Mouse (Mus musculus) heart, adult 8-10 months (tissue): ENCODE results near the gene Vmn2r116. TPM values are rescaled to one million over a fixed set of nuclear protein-coding genes. Genes with fewer than 3 reads are reported as not detected.
"Not testable (repeated sequence)": the region's sequence is repeated elsewhere in the genome, so short reads cannot be mapped to it uniquely, and the experiment has no call there.

ENCODE experiments used
- DNase-seq: peaks from one replicate; pipeline ENCODE4 v3.0.0; 2022; ENCODE audit warnings: low spot score
- total RNA-seq, 4 experiments: library from RNA; stranded (reverse); gene quantifications; 2 replicates each; pipeline ENCODE4 v1.2.4; 2022

Vmn2r116 gene
- not detected for total RNA-seq

DNA sequence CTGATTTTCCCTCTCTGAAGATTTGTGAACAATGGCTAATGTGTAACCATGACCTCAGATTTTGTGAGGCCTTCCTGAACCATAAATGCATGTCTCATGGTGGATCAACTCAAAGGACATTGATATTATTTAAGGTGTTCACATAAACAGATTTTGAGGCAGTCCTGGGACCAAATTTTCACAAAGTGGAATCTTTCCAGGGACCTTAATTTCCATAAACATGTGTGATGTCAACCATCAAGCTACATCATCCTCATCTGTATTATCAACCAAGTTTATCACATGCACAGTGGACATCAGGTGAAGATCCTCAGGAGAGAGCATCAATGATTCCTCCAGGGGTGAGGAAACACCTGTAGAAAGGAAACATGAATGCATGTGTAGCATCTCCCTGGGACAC, at the start of gene Vmn2r116:
Gene Vmn2r116 (plus strand): TSS at position 301 of the 400 bp plus-strand sequence.
- DNase-seq = not testable (repeated sequence)

DNA sequence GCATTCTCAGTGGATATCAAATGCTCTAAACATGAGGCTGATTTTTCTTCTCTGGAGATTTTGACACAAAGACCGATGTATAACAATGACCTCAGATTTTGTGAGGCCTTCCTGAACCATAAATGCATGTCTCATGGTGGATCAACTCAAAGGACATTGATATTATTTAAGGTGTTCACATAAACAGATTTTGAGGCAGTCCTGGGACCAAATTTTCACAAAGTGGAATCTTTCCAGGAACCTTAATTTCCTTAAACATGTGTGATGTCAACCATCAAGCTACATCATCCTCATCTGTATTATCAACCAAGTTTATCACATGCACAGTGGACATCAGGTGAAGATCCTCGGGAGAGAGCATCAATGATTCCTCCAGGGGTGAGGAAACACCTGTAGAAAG, 41.0 kb upstream of the Vmn2r116 start, which contains the start of gene Vmn2r115:
Gene Vmn2r115 (plus strand): TSS at position 301 of the 400 bp plus-strand sequence.
- DNase-seq = not testable (repeated sequence)

DNA sequence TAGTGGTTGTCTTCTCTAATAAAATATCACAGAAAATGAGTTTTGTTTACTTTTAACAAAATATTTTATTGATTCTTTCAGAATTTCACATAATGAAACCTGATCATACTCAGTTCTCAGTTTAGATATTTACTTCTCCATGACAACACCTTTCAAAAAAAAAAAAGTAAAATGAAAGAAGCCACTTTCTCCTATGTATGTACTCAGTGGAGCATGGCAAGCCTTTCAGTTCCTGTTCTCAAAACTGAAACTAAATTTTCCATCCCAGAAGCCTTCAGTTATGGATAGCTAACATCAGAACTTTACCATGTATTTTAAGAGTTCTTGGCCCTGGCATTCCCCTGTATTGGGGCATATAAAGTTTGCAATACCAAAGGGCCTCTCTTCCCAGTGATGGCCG, 32.8 kb upstream of the Vmn2r116 start:
- no peak for DNase-seq

DNA sequence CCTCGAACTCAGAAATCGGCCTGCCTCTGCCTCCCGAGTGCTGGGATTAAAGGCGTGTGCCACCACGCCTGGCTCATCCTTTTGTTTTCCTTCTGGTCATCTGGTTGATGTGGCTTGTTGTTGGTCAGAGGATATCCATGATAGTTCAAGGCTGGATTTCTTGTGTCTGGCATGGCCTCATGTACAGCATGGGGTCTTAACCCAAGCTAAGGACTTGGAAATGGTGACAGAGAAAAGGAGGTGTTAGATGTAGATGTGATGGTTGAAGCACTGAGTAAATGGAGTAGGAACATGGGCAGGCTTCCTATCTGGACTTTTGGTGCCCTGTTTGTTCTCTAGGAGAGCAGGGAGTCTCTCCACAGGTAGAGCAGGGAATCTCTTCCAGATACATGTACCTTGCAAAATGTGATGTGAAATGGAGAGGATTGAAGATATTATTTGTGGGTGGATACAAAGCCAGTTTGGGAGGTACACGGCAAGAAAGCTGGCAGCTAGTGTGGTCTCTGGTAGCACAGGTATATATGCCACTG, 48.8 kb downstream of the Vmn2r116 start:
- DNase-seq = no peak

Other genes with a start within 250 kb of the Vmn2r116 start
- gene Zfp40, start 191.4 kb upstream of the Vmn2r116 start, total RNA-seq = 1 to 10 TPM; 3.3 to 5.6 (median 4.6) TPM
- not detected for gene Vmn2r114, start 72.1 kb upstream of the Vmn2r116 start, total RNA-seq
- gene Vmn2r115, start 40.9 kb upstream of the Vmn2r116 start, total RNA-seq = not detected
- gene Vmn2r117, start 95.1 kb downstream of the Vmn2r116 start, total RNA-seq = not detected
- 1 to 10 TPM; 4.9 to 6.5 (median 5.8) TPM for gene Zfp213, start 179.6 kb downstream of the Vmn2r116 start, total RNA-seq
- 1 to 10 TPM; 1.9 to 5.9 (median 4.4) TPM for gene Zfp13, start 214.9 kb downstream of the Vmn2r116 start, total RNA-seq
- gene Zscan10, start 216.3 kb downstream of the Vmn2r116 start, total RNA-seq = not detected